Mouse (Mus musculus) thymus, adult 2 months (tissue): ENCODE data around the gene Scamp1.

Source experiments
- CTCF ChIP-seq: fragments of 200-500 bp; IDR thresholded peaks from 2 replicates; pipeline ENCODE4 v1.5.1; 2012; ENCODE audit warnings: mild to moderate bottlenecking, control low read depth, low read length, moderate library complexity, borderline replicate concordance; ENCODE audit not compliant: control insufficient read depth, poor library complexity, insufficient read depth; ENCODE audit errors: extremely low read depth
- POLR2A ChIP-seq: fragments of 200-500 bp; IDR thresholded peaks from 2 replicates; pipeline ENCODE4 v1.6.1; 2012; ENCODE audit warnings: mild to moderate bottlenecking, low read length, control low read depth, moderate library complexity; ENCODE audit not compliant: control insufficient read depth, poor library complexity, insufficient read depth; ENCODE audit errors: extremely low read depth

GRCm38 (mm10) chr13:94306968-94307289 lies 21.3 kb upstream of the Scamp1 start:
- no peak for TF ChIP-seq POLR2A
- no peak for TF ChIP-seq CTCF
